Mouse (Mus musculus) lung, postnatal 0 days (tissue): ENCODE results near the gene Cabcoco1.

Source experiments
- CTCF ChIP-seq: IDR thresholded peaks from 2 replicates; pipeline ENCODE4 v1.5.1; 2016; ENCODE audit warnings: antibody characterized with exemption, mild to moderate bottlenecking
- EP300 ChIP-seq: IDR thresholded peaks from 2 replicates; pipeline ENCODE4 v1.6.1; 2016; ENCODE audit warnings: antibody characterized with exemption, mild to moderate bottlenecking, control low read depth

DNA sequence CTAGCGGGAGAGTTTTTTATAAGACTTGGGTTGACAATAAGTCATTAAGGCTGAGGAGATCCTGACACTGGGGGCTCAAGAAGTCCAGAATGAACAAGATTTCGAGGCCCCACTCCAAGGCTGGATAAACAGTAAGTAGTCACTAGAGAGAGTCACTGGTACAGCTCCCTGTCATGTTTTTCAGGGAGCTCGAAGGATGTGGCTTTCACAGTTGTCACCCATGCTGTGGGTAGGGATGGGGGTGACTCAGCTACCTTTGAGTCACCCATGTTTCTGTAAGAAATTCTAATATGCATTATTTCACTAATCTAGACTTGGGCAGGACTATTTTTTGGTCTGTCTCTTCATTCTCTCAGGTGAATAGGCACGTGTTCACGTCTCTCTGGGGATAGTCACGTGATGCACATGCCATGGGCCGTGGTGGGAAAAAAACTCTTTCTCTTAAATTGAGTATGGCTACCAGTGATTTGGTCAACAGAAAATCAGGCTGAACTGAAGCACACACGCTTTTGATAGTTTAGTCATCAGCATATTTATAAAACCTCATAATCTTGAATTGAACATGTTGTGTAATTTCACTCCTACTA, 29.2 kb downstream of the Cabcoco1 start:
- TF ChIP-seq CTCF (no peak), EP300 (no peak)
